Mouse (Mus musculus): Measurements from ENCODE around the gene Trpv2. TPM values are rescaled to one million over a fixed set of nuclear protein-coding genes. Genes with fewer than 3 reads are reported as not detected.

The Trpv2 gene
- polyA plus RNA-seq, 1 experiment from 2014 or later: 11.6 TPM

Other genes starting within 250 kb of the Trpv2 start
- gene Pigl, start 116.0 kb upstream of the Trpv2 start, polyA plus RNA-seq (2014; fragmentation: Nextera tagmentation; extraction: Ambion mirVana): 12.0 and 13.5 TPM in 2 replicates
- gene Ncor1, start 115.9 kb upstream of the Trpv2 start, polyA plus RNA-seq (2014; fragmentation: Nextera tagmentation; extraction: Ambion mirVana): 139 and 158 TPM in 2 replicates
- 31.1 and 44.9 TPM in 2 replicates for gene Cenpv, start 35.2 kb upstream of the Trpv2 start, polyA plus RNA-seq (2014; fragmentation: Nextera tagmentation; extraction: Ambion mirVana)
- gene Ubb, start 23.3 kb upstream of the Trpv2 start, polyA plus RNA-seq (2014; fragmentation: Nextera tagmentation; extraction: Ambion mirVana): 2,820 and 3,158 TPM in 2 replicates
- 12.9 and 13.7 TPM in 2 replicates for gene Lrrc75a, start 74.0 kb downstream of the Trpv2 start, polyA plus RNA-seq (2014; fragmentation: Nextera tagmentation; extraction: Ambion mirVana)
- 56.7 and 57.4 TPM in 2 replicates for gene Mmgt2, start 74.2 kb downstream of the Trpv2 start, polyA plus RNA-seq (2014; fragmentation: Nextera tagmentation; extraction: Ambion mirVana)
- gene Zfp287, start 157.4 kb downstream of the Trpv2 start, polyA plus RNA-seq (2014; fragmentation: Nextera tagmentation; extraction: Ambion mirVana): 7.7 and 8.9 TPM in 2 replicates
- 0.73 TPM in 1 of 2 replicates, not detected in the other for gene Gm10428, start 178.6 kb downstream of the Trpv2 start, polyA plus RNA-seq (2014; fragmentation: Nextera tagmentation; extraction: Ambion mirVana)
- gene Zfp286, start 215.0 kb downstream of the Trpv2 start, polyA plus RNA-seq (2014; fragmentation: Nextera tagmentation; extraction: Ambion mirVana): 19.3 and 20.3 TPM in 2 replicates
- 13.1 and 14.4 TPM in 2 replicates for gene Trim16, start 245.7 kb downstream of the Trpv2 start, polyA plus RNA-seq (2014; fragmentation: Nextera tagmentation; extraction: Ambion mirVana)

Measured in intestine, embryonic 14.5 days (tissue).